Comparison of ENCODE assay signal across 14 mouse cellular contexts in genomic region chr4:109984496-109985423, GRCm38 (mm10). TPM values are rescaled to one million over a fixed set of nuclear protein-coding genes. Genes with fewer than 3 reads are reported as not detected.
DNase-seq lines count a peak whose midpoint lies in the region; ATAC-seq and TF ChIP-seq lines count a peak whose summit lies in the region.
"Had no signal": no experiment of that assay in that cellular context is flagged by ENCODE, and none has a peak within 500 bp of the region (broad histone marks: within the 10 kb centered on the region; RNA-seq: fewer than 3 reads in every experiment).

No protein-coding gene starts in this region.

- intact Hi-C loops in left cerebral cortex, postnatal 36 days (cut with DNase I), result no loop called here

- under 1% methylated on average over 37 of the region's 38 CpGs for WGBS in forebrain, embryonic 11.5 days

- peak; percentile 62 for ATAC-seq in forebrain, embryonic 11.5 days (replicated peaks; ENCODE audit: low FRiP score)
- ATAC-seq: liver, postnatal 0 days had no signal

- peak overlapping the region; percentile 97 for H3K9ac ChIP-seq in forebrain, embryonic 11.5 days (ENCODE audit: low read length)
- H3K9ac ChIP-seq: embryonic facial prominence, embryonic 15.5 days; liver, postnatal 0 days; neural tube, embryonic 13.5 days had no signal

- peak overlapping the region; percentile 71 for H3K4me2 ChIP-seq in forebrain, embryonic 11.5 days (ENCODE audit: low read depth, low read length, severe bottlenecking)
- H3K4me2 ChIP-seq: neural tube, embryonic 13.5 days had no signal

- peaks cover 21% of the 10 kb centered on the region for H3K4me1 ChIP-seq in forebrain, embryonic 11.5 days (replicated peaks; ENCODE audit: control insufficient read depth, insufficient read depth, low read length)

- no peaks in the 10 kb centered on the region for H3K36me3 ChIP-seq in forebrain, embryonic 11.5 days (ENCODE audit: control insufficient read depth, insufficient read depth, low read length)
- H3K36me3 ChIP-seq: embryonic facial prominence, embryonic 15.5 days; neural tube, embryonic 13.5 days had no signal

- no peak for TF ChIP-seq POLR2A in brain, embryonic 14.5 days (IDR thresholded peaks at IDR 0.05; ENCODE audit: borderline replicate concordance, extremely low read depth, insufficient read depth, insufficient read length, poor library complexity, severe bottlenecking)

- peak; percentile 4 to 6 for DNase-seq in kidney, postnatal 4 days
- DNase-seq in kidney, adult 11 months, result no peak
- DNase-seq in brain, embryonic 14.5 days (ENCODE audit: low read depth), result peak; percentile 53
- DNase-seq in forebrain, embryonic 11.5 days (ENCODE audit: low spot score), result peak; percentile 84
- DNase-seq in mesoderm, embryonic 11.5 days (ENCODE audit: low read depth, low spot score), result peak; percentile 18
- no peak for DNase-seq in urinary bladder, postnatal 25 days (ENCODE audit: low spot score)
- no peak for DNase-seq in cerebellum, adult 9-10 months
- no peak for DNase-seq in left cerebral cortex, postnatal 36 days (ENCODE audit: low spot score in 2 of 2)
- DNase-seq: cerebellum, adult 2 months; kidney, adult 8-10 months; liver, postnatal 0 days; thymus, postnatal 36 days had no signal

- H3K4me3 ChIP-seq in forebrain, embryonic 11.5 days (ENCODE audit: low read depth, low read length), result peak overlapping the region; percentile 81

- TF ChIP-seq CTCF in brain, embryonic 14.5 days (IDR thresholded peaks at IDR 0.05; ENCODE audit: borderline replicate concordance, extremely low read depth, insufficient read depth, insufficient read length), result no peak

- no peaks in the 10 kb centered on the region for H3K9me3 ChIP-seq in forebrain, embryonic 11.5 days (ENCODE audit: control insufficient read depth, low read length)
- H3K9me3 ChIP-seq: embryonic facial prominence, embryonic 15.5 days; neural tube, embryonic 13.5 days had no signal

- peaks cover 71% of the 10 kb centered on the region for H3K27me3 ChIP-seq in forebrain, embryonic 11.5 days (ENCODE audit: control insufficient read depth, insufficient read depth, low read length)

- H3K27ac ChIP-seq in forebrain, embryonic 11.5 days (ENCODE audit: low read depth, low read length), result peak overlapping the region; percentile 93
- H3K27ac ChIP-seq: embryonic facial prominence, embryonic 15.5 days; neural tube, embryonic 13.5 days had no signal

RNA-seq across cellular contexts. Expression of gene Dmrta2, which starts 6.9 kb away (rescaled TPM):
- polyA plus RNA-seq in brain, embryonic 14.5 days (2012; rRNA removed), result 8.2 and 22.2 TPM in 2 replicates
- polyA plus RNA-seq in forebrain, embryonic 11.5 days (2014; fragmentation: Nextera tagmentation; extraction: Ambion mirVana), result 12.5 and 16.9 TPM in 2 replicates
- 1 to 10 TPM; 2.4 to 2.7 TPM for total RNA-seq in left cerebral cortex, postnatal 36 days (2021)
- polyA plus RNA-seq: liver, postnatal 0 days had no signal

Comparison
In these comparisons a context has a peak if more than half of its experiments do, and no peak if none do; other contexts are left out.
1. DNase-seq: peak in kidney, postnatal 4 days (2 of 2), brain, embryonic 14.5 days (single experiment), forebrain, embryonic 11.5 days (single experiment) and mesoderm, embryonic 11.5 days (single experiment); none in kidney, adult 11 months (single experiment), urinary bladder, postnatal 25 days (single experiment), cerebellum, adult 9-10 months (single experiment) and left cerebral cortex, postnatal 36 days (0 of 2).